Mouse (Mus musculus): ENCODE data around the gene Bloc1s4.
A peak's percentile ranks its signal among the peaks of the same experiment; 100 is the strongest.

Gene Bloc1s4

GRCm38 (mm10) chr5:36739829-36740228 is 8.6 kb downstream of the Bloc1s4 start:
- no peak for DNase-seq (ENCODE audit: low spot score)

- no peak for DNase-seq (ENCODE audit: low spot score)
Measured at GRCm38 (mm10) chr5:36738799-36739615, 9.4 kb downstream of the Bloc1s4 start.

DNA sequence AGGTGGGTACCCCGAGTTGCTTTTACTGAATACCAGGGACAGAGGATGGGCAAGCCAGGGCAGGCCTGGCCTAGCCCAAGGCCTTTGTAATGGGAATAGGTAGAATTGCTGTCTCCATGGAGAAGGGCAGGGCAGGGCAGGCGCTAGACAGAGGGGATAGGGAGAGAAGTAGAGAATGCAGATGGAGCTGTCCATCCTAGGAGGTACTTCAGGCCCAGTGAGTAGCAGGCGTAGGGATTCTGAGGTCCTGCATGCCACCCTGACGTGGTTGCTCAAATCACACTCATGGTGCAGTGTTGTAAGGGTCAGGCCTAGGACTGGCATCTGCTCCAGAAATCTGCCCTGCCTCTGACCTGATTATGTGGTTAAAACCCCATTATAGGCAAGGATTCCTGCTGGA is 10.7 kb downstream of the Bloc1s4 start:
- DNase-seq (ENCODE audit: low spot score) = no peak

GRCm38 (mm10) chr5:36736009-36736408 is 12.4 kb downstream of the Bloc1s4 start:
- DNase-seq (ENCODE audit: low spot score) = peak; percentile 74

DNA sequence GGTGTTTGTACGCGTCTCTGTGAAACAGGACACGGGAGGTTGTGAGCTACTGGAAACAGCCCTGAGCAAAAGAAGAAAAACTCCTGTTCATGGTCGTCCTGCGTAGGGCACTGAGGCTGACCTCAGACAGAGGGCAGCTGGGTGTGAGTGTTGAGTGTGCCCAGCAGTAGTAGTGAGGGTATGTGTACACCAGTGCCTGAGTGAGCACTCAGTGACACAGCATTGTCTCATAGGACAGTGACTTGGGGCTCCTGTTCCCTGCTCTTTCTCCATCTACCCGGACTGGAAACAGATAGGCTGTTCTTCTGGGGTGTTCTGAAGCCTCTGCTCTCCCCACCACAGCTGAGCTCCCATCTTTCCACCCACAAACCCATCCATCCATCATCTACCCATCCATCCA is 13.3 kb downstream of the Bloc1s4 start:
- DNase-seq (ENCODE audit: low spot score) = no peak

GRCm38 (mm10) chr5:36733405-36733804 is 15.0 kb downstream of the Bloc1s4 start:
- DNase-seq (ENCODE audit: low spot score) = no peak

DNA sequence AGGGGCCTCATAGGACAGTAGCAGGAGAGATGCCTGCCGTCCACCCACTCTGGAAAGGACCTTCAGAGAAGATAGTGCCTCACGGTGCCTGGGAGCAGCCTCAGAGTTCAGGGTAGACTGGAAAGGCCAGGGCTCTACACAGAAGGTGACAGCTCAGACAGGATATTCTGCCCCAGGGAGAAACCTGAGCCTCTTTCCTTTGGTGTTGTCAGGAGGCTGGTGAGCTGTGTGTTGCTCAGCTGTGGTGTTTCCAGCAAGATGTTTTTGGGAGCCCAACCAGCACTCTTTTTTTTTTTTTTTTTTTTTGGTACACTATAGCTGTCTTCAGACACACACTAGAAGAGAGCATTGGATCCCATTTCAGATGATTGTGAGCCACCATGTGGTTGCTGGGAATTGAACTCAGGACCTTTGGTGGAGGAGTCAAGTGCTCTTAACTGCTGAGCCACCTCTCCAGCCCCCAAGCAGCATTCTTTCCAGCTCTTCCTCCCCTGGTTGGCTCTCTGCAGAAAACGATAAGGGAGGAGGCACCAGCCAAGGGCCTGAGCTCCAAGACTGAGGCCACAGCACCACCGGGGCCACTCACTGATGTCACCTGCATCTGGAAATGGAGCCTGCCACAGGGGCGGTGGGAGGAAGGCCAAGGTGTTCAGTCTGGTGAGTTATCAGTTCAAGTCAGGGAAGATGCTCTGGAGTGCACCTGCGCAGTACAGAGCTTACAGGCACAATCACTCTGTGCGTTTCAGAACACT is 16.4 kb downstream of the Bloc1s4 start:
- DNase-seq (ENCODE audit: low spot score) = peak; percentile 39

DNA sequence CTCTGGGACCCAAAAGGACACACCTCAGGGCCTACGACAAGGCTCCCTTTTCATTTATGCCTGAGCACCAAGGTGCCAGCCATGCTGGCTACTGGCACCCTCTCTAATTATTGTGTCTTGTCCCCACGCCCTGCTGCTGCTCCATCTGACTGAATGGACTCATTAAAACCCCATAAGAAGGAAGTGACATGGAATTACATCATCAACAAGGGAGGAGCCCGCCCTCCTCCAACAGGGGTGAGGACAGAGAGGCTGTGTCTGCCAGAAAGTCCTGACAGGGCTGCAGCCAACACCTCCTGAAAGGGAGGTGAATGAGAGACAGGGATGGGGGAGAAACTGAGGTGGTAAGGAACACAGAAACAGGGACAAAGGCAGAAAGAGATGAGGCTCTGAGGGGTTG is 17.8 kb downstream of the Bloc1s4 start:
- peak; percentile 40 for DNase-seq (ENCODE audit: low spot score)

GRCm38 (mm10) chr5:36729923-36730322 is 18.5 kb downstream of the Bloc1s4 start:
- DNase-seq (ENCODE audit: low spot score) = peak; percentile 48

GRCm38 (mm10) chr5:36729086-36729473 is 19.4 kb downstream of the Bloc1s4 start:
- DNase-seq (ENCODE audit: low spot score) = no peak

- no peak for DNase-seq (ENCODE audit: low spot score)
Measured at GRCm38 (mm10) chr5:36728403-36729085, 19.9 kb downstream of the Bloc1s4 start.

GRCm38 (mm10) chr5:36727776-36728175 is 20.7 kb downstream of the Bloc1s4 start:
- no peak for DNase-seq (ENCODE audit: low spot score)

- no peak for DNase-seq (ENCODE audit: low spot score)
Measured at GRCm38 (mm10) chr5:36727136-36727535, 21.3 kb downstream of the Bloc1s4 start.

DNA sequence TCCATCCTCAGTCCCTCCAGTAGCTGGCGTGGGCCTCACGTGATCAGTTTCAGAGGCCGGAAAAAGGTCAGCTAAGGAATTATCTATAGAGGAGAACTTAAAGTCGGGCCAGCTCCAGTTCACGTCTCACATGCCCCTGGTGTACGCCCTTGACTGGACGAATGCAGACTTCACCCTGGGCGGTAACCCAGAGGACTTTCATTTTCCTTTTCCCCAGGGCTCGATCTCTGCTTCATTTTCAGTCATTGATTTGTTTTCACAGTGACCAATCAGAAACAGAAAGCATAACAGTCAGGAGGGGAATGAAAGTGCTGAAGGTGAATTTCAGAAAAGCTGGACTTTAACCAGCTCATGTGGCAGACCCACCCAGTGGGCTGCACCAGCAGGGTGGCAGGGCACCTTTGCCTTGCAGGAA is 22.1 kb downstream of the Bloc1s4 start:
- DNase-seq (ENCODE audit: low spot score) = no peak

- DNase-seq (ENCODE audit: low spot score) = no peak
Measured at GRCm38 (mm10) chr5:36725861-36726260, 22.6 kb downstream of the Bloc1s4 start.

DNA sequence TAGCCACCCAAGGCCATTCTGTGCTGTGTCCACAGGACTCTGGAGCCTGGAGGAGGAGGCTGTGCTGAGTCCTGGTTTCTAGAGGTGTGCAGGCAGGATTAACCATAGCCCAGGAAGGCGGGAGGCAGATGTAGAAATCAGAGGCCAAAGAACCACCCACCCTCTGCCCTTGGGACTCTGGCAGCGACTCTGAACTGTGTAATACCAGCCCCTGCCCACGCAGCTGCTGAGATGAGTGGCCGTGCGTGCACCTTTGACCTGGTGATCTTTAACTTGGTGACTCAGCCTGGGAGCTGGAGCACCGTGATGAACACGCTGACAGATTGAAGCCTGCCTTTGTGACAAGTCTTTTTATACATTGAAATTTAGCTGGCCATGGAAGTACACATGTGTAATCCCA is 24.2 kb downstream of the Bloc1s4 start:
- no peak for DNase-seq (ENCODE audit: low spot score)

- DNase-seq (ENCODE audit: low spot score) = no peak
Measured at GRCm38 (mm10) chr5:36723356-36723755, 25.1 kb downstream of the Bloc1s4 start.

GRCm38 (mm10) chr5:36722415-36722856 is 26.0 kb downstream of the Bloc1s4 start:
- DNase-seq (ENCODE audit: low spot score) = no peak

DNA sequence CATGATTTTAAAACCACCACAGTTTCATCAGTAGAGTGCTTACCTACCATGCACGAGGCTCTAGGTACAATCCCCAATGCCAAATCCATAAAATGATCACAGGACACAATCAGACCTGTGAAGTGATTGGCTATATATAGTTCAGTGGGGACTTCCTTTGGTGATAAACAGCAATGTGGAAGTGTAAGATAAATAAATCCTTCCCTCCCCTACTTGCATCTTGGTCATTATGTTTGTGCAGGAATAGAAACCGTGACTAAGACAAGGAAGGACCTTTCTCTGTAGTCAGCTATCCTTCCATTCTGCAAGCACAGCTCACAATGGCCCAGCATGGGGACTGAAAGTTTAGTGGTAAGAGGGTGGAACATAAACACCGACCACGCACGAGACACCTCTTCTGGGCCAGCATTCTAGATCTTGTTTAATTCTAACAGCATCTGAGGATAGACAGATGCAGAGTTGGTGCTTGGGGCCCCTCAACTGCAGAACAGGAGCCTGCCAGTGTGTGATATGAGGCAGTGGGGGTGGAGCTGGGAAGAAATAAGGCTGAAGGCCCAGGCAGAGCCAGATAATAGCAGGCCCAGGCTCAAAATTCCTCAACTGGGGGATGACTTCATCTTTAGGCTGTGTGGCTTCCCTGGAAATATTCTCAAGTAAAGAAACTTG is 27.6 kb downstream of the Bloc1s4 start:
- no peak for DNase-seq (ENCODE audit: low spot score)

GRCm38 (mm10) chr5:36720219-36720618 is 28.2 kb downstream of the Bloc1s4 start:
- no peak for DNase-seq (ENCODE audit: low spot score)

DNA sequence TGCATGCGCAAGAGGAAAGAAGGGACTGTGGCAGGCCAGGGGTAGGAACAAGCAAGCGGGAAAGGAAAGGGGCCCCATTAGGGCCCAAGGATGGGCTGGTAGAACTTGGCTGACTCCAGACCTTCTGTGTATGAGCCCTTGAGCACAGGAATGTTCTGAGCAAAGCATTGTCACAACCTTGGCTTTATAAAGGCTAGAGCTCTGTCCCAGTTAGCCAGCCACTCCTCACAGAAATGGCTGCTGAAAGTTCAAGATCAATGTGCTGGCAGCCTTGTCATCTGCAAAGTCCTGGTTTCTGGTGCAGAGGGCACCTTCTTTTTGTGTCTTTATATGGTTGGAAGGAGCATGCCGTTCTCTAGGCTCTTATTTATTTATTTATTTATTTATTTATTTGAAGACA is 28.8 kb downstream of the Bloc1s4 start:
- DNase-seq (ENCODE audit: low spot score) = no peak

DNA sequence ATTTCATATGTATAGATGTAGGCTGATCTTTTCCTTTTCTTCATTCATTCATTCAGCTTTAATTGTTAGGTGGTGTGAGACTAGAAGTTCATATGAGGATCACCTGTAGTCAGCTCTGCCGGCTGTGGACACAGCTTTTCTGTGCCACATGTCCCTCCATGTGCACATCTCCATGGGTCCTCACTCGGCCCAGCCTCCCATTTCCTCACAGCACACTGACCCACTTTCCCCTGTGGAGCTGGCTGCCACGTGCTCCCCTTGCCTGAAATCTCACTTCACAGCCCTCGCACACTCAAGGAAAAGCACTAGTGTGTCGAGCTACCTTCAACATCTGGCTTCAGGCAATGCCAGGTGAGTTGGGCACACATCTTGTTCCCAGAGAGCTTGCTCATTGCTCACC is 29.3 kb downstream of the Bloc1s4 start:
- DNase-seq (ENCODE audit: low spot score) = no peak
